Mouse (Mus musculus) stomach, embryonic 15.5 days (tissue): ENCODE measurements around the gene Ddr2. TPM values are rescaled to one million over a fixed set of nuclear protein-coding genes. Genes with fewer than 3 reads are reported as not detected.

Source experiments
- ATAC-seq: fragments of 200-750 bp; cut with Nextera tagmentation; 2 replicates; pipeline ENCODE4 v1.8.0; 2017; ENCODE audit warnings: low read depth, moderate number of reproducible peaks, moderate TSS enrichment; ENCODE audit not compliant: insufficient read depth, low FRiP score
- H3K27ac ChIP-seq: fragments of 300-500 bp; sonication (generic); 2 replicates; pipeline ENCODE4 v1.5.1; 2015; ENCODE audit warnings: mild to moderate bottlenecking, inconsistent platforms
- H3K27me3 ChIP-seq: fragments of 300-500 bp; sonication (generic); replicated peaks from 2 replicates; pipeline ENCODE4 v1.6.1; 2015; ENCODE audit warnings: inconsistent platforms
- H3K36me3 ChIP-seq: fragments of 300-500 bp; sonication (generic); 2 replicates; pipeline ENCODE4 v1.6.1; 2015; ENCODE audit warnings: inconsistent platforms
- H3K4me1 ChIP-seq: fragments of 300-500 bp; sonication (generic); 2 replicates; pipeline ENCODE4 v1.6.1; 2015; ENCODE audit warnings: inconsistent platforms
- H3K4me2 ChIP-seq: fragments of 300-500 bp; sonication (generic); 2 replicates; pipeline ENCODE4 v1.6.1; 2015; ENCODE audit warnings: mild to moderate bottlenecking, inconsistent platforms
- H3K4me3 ChIP-seq: fragments of 300-500 bp; sonication (generic); replicated peaks from 2 replicates; pipeline ENCODE4 v1.5.1; 2015; ENCODE audit warnings: inconsistent platforms
- H3K9ac ChIP-seq: fragments of 300-500 bp; sonication (generic); 2 replicates; pipeline ENCODE4 v1.6.1; 2015; ENCODE audit warnings: inconsistent platforms
- H3K9me3 ChIP-seq: fragments of 300-500 bp; sonication (generic); 2 replicates; pipeline ENCODE4 v1.6.1; 2016; ENCODE audit warnings: inconsistent platforms
- whole genome bisulfite sequencing: fragments of 180-500 bp; shearing (Covaris S2); methylation state at CpG from one replicate; pipeline ENCODE4 v1.1.7; 2015; 5-methylcytosine and 5-hydroxymethylcytosine counted together
- polyA plus RNA-seq: library from polyadenylated mRNA; unstranded; fragments of >200 nt; fragmentation: Nextera tagmentation; extraction: Ambion mirVana; gene quantifications from 2 replicates; pipeline ENCODE4 v1.2.1, GENCODE M21; 2015

The Ddr2 gene
- polyA plus RNA-seq: 47.4 and 48.6 TPM in 2 replicates

GRCm38 (mm10) chr1:170110516-170111332 is at the start of gene Ddr2:
Gene Ddr2, minus strand, starts transcription at chr1:170110762.
- Histone ChIP-seq H3K36me3 (no peaks in the 10 kb centered on the region), H3K4me2 (peak within 1 kb of the TSS; percentile 48), H3K27me3 (no peaks in the 10 kb centered on the region), H3K9ac (no peak within 1 kb of the TSS), H3K4me3 (peak within 1 kb of the TSS; percentile 35), H3K27ac (peak within 1 kb of the TSS; percentile 93), H3K4me1 (no peaks in the 10 kb centered on the region), H3K9me3 (no peaks in the 10 kb centered on the region)
- WGBS: 39% methylated on average over 17 of the region's 17 CpGs
- ATAC-seq: peak; percentile 45; the same call in 1 of the 2 replicates

DNA sequence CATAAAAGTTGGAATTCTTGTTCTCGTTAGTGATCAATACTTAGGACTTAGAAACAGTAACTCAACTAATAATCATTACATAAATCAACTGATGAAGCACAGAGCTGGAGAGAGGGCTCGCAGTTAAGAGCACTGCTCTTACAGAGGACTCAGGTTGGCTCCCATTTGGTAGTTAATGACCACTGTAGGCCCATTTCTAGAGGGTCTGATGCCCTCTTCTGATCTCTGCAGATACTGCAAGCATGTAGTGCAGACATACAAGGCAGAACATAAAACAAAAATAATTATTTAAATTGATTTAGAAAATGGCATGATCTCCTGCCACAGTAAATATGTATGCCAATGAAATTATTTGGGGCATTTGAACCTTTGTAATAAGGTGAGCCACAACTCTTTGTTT is 49.1 kb upstream of the Ddr2 start:
- Histone ChIP-seq H3K9me3 (no peaks in the 10 kb centered on the region), H3K9ac (no peak overlapping the region), H3K27ac (no peak overlapping the region), H3K4me1 (no peaks in the 10 kb centered on the region), H3K4me2 (no peak overlapping the region), H3K36me3 (0 out of 2 replicates have a peak, but pooled peaks cover 12% of the 10 kb centered on the region), H3K27me3 (no peaks in the 10 kb centered on the region), H3K4me3 (no peak overlapping the region)
- ATAC-seq: no peak
- WGBS: 83% methylated on average over 2 of the region's 2 CpGs

DNA sequence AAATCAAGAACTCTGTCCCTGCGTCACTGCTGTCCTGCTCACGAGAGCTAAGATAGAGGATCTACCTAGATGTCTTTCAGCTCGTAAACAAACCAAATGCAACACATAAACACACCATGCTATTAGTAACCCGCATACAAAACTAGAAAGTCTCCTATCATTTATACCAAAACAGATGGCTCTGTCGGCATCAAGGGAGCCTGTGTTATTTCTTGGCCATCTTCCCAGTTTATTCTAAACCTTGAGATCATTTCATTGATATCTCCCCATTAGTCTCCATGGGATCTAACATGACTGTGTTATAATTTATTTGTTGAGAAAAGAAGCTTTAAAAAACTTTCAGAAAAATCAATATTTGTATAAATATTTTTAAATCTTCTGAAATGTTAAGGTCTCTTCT is 45.2 kb upstream of the Ddr2 start:
- no peak for ATAC-seq
- Histone ChIP-seq H3K9me3 (no peaks in the 10 kb centered on the region), H3K4me3 (no peak overlapping the region), H3K27me3 (no peaks in the 10 kb centered on the region), H3K4me2 (no peak overlapping the region), H3K9ac (no peak overlapping the region), H3K36me3 (0 out of 2 replicates have a peak, but pooled peaks cover 12% of the 10 kb centered on the region), H3K4me1 (no peaks in the 10 kb centered on the region), H3K27ac (no peak overlapping the region)
- 65% methylated on average over 5 of the region's 5 CpGs for WGBS

DNA sequence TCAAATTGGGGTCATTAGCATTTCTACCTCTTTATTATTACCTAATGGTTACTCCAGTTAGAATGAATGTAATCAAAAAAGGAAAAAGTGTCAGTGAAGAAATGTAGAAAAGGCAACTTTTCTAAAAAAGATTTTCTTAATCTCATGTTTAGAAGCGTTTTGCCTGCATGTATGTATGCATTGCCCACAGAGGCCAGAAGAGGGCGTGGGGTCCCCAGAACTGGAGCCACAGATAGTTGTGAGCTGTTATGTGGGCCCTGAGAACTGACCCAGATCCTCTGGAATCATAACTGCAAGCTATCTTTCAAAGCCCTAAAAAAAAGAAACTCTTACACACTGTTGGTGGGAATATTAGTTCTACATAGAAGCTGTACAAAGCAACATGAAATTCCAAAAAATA is 44.7 kb upstream of the Ddr2 start:
- Histone ChIP-seq H3K4me3 (no peak overlapping the region), H3K27me3 (no peaks in the 10 kb centered on the region), H3K4me2 (no peak overlapping the region), H3K9ac (no peak overlapping the region), H3K36me3 (0 out of 2 replicates have a peak, but pooled peaks cover 10% of the 10 kb centered on the region), H3K4me1 (no peaks in the 10 kb centered on the region), H3K27ac (no peak overlapping the region), H3K9me3 (no peaks in the 10 kb centered on the region)
- ATAC-seq: no peak
- 71% methylated on average over 2 of the region's 2 CpGs for WGBS

DNA sequence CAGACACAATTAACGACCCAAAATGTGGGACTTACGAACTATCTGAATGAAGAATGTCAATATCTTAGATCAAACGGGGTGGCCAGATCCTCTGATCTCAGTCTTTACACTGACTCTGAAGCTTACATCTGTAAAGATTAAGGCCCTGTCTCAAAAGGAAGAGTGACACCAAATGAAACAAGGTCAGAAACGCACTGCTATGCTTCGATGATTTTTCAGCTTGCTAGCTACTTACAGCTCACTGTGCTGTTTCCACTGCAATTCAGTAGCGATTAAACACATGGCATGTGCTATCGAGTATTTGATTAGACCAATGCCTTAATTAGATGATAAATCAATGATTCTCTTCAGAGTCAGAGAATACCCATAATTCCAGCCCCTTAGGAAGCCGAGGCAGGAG is 43.4 kb upstream of the Ddr2 start:
- H3K36me3 ChIP-seq: 0 out of 2 replicates have a peak, but pooled peaks cover 13% of the 10 kb centered on the region
- H3K27ac ChIP-seq: no peak overlapping the region

GRCm38 (mm10) chr1:170152552-170152951 is 42.0 kb upstream of the Ddr2 start:
- Histone ChIP-seq H3K4me2 (no peak overlapping the region), H3K36me3 (peaks cover 17% of the 10 kb centered on the region), H3K9me3 (no peaks in the 10 kb centered on the region), H3K4me1 (no peaks in the 10 kb centered on the region), H3K9ac (no peak overlapping the region), H3K27ac (no peak overlapping the region), H3K4me3 (no peak overlapping the region), H3K27me3 (no peaks in the 10 kb centered on the region)
- no peak for ATAC-seq
- WGBS: 83% methylated on average over 2 of the region's 2 CpGs

More for the DNA sequence above, 43.4 kb upstream of the Ddr2 start:
- H3K9ac ChIP-seq: no peak overlapping the region
- H3K9me3 ChIP-seq: no peaks in the 10 kb centered on the region
- ATAC-seq: no peak
- no peaks in the 10 kb centered on the region for H3K4me1 ChIP-seq
- no peak overlapping the region for H3K4me3 ChIP-seq
- WGBS: 87% methylated on average over 8 of the region's 8 CpGs
- H3K4me2 ChIP-seq: no peak overlapping the region
- no peaks in the 10 kb centered on the region for H3K27me3 ChIP-seq

DNA sequence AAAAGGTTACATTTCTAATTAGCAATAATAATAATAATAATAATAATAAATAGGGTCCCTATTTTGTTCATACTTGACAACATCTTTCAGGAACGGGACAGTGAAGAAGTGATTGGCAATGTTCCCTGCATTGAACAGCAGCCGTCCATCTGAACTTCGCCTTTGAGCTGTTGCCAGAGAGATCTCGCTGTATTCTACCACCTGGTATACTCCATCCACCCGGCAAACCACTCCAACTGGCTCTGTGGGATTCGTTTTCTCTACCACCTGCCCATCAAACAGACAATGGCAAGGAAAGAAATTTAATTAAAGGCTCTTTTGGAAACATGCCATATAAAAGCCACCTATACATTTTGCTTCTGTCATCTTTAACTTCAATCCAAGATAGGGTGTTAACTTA is 40.3 kb upstream of the Ddr2 start:
- Histone ChIP-seq H3K27ac (no peak overlapping the region), H3K4me2 (no peak overlapping the region), H3K4me3 (no peak overlapping the region), H3K27me3 (no peaks in the 10 kb centered on the region), H3K36me3 (peaks cover 15% of the 10 kb centered on the region), H3K9me3 (no peaks in the 10 kb centered on the region), H3K4me1 (no peaks in the 10 kb centered on the region), H3K9ac (no peak overlapping the region)
- no peak for ATAC-seq
- whole genome bisulfite sequencing: 85% methylated on average over 6 of the region's 6 CpGs

GRCm38 (mm10) chr1:170149756-170150155 is 39.2 kb upstream of the Ddr2 start:
- no peaks in the 10 kb centered on the region for H3K4me1 ChIP-seq
- H3K4me3 ChIP-seq: no peak overlapping the region
- H3K27ac ChIP-seq: no peak overlapping the region
- H3K9me3 ChIP-seq: no peaks in the 10 kb centered on the region
- H3K36me3 ChIP-seq: peaks cover 15% of the 10 kb centered on the region
- H3K4me2 ChIP-seq: no peak overlapping the region
- H3K9ac ChIP-seq: no peak overlapping the region
- WGBS: 87% methylated on average over 4 of the region's 4 CpGs
- no peak for ATAC-seq
- H3K27me3 ChIP-seq: no peaks in the 10 kb centered on the region

GRCm38 (mm10) chr1:170148536-170148935 is 38.0 kb upstream of the Ddr2 start:
- 81% methylated on average over 6 of the region's 6 CpGs for WGBS
- Histone ChIP-seq H3K27me3 (no peaks in the 10 kb centered on the region), H3K36me3 (peaks cover 13% of the 10 kb centered on the region), H3K4me3 (no peak overlapping the region), H3K4me1 (no peaks in the 10 kb centered on the region), H3K4me2 (no peak overlapping the region), H3K27ac (no peak overlapping the region), H3K9ac (no peak overlapping the region), H3K9me3 (no peaks in the 10 kb centered on the region)
- no peak for ATAC-seq

GRCm38 (mm10) chr1:170147651-170148448 is 37.3 kb upstream of the Ddr2 start:
- no peaks in the 10 kb centered on the region for H3K9me3 ChIP-seq
- H3K4me3 ChIP-seq: no peak overlapping the region
- no peak overlapping the region for H3K9ac ChIP-seq
- no peaks in the 10 kb centered on the region for H3K27me3 ChIP-seq
- WGBS: 81% methylated on average over 9 of the region's 9 CpGs
- H3K36me3 ChIP-seq: peaks cover 18% of the 10 kb centered on the region
- no peak overlapping the region for H3K4me2 ChIP-seq
- H3K27ac ChIP-seq: peak overlapping the region; percentile 35; the same call in 1 of the 2 replicates
- H3K4me1 ChIP-seq: no peaks in the 10 kb centered on the region
- no peak for ATAC-seq

- Histone ChIP-seq H3K9ac (no peak overlapping the region), H3K36me3 (peaks cover 18% of the 10 kb centered on the region), H3K4me1 (no peaks in the 10 kb centered on the region), H3K27me3 (no peaks in the 10 kb centered on the region), H3K27ac (no peak overlapping the region), H3K9me3 (no peaks in the 10 kb centered on the region), H3K4me2 (no peak overlapping the region), H3K4me3 (no peak overlapping the region)
- no peak for ATAC-seq
- WGBS: 90% methylated on average over 4 of the region's 4 CpGs
Observed at GRCm38 (mm10) chr1:170145606-170146005, 35.0 kb upstream of the Ddr2 start.
